Mouse (Mus musculus) spleen, embryonic (tissue): Measurements from ENCODE around the gene Olfr1122.
"Not testable (repeated sequence)": the region's sequence is repeated elsewhere in the genome, so short reads cannot be mapped to it uniquely, and the experiment has no call there.

Experiments used
- CTCF ChIA-PET: fragments of 350-600 bp; sonication (Branson Sonifier 250); formaldehyde crosslinking; loops from one replicate; lab custom pipeline; 2022; lab: Charles Lee

The Olfr1122 gene

DNA sequence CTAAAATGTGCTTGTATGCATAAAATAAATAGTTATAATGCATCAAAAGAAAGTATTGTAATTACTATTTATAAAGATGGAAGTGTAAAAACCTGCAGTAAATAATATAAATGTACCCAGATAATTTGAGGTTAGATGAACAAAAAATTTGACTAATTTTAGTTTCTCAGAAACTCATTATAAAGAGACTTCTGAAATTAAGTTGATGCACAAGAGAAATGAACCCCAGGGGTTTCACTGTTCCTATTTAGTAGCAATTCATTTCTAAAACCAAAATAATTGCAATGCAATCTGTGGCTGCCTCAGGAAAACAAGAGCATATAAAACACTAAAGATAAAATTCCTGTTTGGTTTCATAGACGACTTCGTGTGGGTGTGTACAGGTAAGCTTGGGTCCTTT, at the start of gene Olfr1122:
Olfr1122 (plus strand) TSS at position 301 of the 400 bp plus-strand sequence.
- CTCF ChIA-PET, result no interaction called here

DNA sequence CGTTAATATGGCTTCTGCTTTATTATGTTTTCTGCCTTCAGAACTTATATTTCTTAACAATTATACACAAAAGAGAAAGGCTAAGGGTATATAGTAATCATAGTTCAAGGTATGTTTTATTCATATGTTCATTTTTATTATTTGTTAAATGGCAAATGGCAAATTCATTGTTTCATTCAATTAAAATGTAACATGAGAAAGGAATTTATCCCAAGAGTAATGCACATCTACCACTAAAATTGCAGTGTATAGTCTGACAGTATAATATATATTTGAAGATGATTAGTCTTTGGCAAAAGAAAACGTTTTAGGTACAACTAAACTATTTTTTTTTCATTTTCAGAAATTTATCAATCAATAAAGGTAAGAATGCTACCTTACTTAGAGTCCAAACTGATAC, 31.1 kb upstream of the Olfr1122 start, which contains the start of gene Olfr1120:
Olfr1120 (plus strand) TSS at position 301 of the 400 bp plus-strand sequence.
- CTCF ChIA-PET, result no interaction called here

DNA sequence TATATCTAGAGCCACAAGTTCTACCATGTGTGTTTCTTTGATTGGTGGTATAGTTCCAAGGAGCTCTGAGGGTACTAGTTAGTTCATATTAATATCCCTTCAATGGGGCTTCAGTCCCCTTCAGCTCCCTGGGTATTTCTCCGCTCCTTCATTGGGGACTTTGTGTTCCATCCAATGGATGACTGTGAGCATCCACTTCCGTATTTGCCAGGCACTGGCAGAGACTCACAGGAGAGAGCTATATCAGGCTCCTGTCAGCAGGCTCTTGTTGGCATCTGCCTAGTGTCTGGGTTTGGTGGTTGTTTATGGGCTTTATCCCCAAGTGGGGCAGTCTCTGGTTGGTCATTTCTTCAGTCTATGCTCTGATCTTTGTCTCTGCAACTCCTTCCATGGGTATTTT, 25.5 kb upstream of the Olfr1122 start:
- CTCF ChIA-PET, result not testable (repeated sequence)

DNA sequence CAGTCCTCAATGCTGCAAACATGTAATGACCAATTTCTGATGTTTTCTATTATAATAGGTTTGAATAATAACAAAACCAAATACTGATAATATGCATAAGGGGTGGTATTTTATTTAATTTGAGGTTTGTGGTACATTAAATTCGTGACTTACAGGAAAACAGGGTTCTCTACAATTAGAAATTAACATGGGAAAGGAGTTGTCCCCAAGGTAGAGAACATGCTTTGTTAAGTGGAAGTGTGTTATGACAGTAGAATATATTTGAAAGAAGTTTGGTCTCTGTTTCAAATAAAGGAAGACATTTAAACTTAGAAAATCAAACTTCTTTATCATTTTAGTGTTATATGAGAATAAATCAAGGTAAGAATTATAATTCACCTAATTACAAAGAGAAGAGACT, 16.1 kb upstream of the Olfr1122 start, which contains the start of gene Olfr1121:
Olfr1121 (plus strand) TSS at position 301 of the 400 bp plus-strand sequence.
- CTCF ChIA-PET, result interaction anchor here (0.7 kb wide), 1 partner anchor 159 kb away, joined by 6 read pairs; no protein-coding TSS in a partner anchor

DNA sequence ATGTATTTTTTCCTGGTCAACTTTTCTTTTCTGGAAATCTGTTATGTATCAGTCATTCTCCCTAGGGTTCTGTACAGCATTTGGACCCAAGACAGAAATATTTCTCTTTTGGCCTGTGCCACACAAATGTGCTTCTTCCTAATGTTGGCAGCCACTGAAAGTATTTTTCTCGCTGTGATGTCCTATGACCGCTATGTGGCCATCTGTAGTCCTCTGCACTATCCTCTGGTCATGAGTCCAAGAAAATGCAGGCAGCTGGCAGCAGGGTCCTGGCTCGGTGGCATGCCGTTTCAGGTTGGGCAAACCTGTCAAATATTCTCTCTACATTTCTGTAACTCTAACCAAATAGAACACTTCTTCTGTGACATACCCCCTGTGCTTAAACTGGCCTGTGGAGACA, 13.9 kb upstream of the Olfr1122 start:
- CTCF ChIA-PET, result no interaction called here

DNA sequence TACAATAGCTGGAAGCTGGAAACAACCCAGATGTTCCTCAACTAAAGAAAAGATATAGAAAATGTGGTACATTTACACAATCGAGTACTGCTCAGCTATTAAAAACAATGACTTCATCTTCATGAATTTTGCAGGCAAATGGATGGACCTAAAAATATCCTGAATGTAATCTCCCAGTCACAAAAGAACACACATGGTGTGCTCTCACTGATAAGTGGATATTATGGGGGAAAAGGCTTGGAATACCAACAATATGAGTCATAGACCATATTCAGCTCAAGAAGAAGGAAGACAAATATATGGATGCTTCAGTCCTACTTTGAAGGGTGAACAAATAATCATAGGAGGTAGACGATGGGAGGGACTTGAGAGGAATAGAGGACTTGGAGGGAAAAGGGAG, 1.7 kb upstream of the Olfr1122 start:
- CTCF ChIA-PET, result no interaction called here

DNA sequence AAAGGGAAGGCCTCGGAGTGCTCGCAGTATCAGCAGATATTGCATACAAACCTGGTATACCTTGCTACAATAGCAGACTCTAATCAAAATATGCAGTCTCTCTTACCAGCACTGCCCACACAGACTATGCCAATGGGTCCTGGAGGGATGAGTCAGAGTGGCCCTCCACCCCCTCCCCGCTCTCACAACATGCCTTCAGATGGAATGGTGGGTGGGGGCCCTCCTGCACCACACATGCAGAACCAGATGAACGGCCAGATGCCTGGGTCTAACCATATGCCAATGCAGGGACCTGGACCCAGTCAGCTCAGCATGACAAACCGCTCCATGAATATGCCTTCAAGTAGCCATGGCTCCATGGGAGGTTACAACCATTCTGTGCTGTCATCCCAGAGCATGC, 8.0 kb downstream of the Olfr1122 start:
- CTCF ChIA-PET, result not testable (repeated sequence)

DNA sequence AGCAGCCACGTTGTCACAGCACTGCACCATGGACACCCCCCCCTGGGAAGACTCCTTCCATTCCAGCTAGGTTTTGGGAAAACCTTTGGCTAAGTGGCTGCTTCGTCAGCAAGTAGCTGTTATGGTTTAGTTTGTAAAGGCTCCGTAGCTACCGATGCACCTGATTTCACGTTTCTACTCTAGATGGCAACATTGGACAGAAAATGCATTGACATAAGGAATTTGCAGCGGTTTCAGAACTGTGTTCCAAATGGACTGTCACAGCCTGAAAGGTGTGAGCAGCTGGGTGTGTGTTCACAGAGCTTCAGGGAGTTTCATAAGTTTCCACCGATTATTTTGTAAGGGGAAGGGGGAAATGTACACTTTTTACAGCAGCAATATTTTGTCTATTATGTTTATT, 9.0 kb downstream of the Olfr1122 start:
- CTCF ChIA-PET, result not testable (repeated sequence)

DNA sequence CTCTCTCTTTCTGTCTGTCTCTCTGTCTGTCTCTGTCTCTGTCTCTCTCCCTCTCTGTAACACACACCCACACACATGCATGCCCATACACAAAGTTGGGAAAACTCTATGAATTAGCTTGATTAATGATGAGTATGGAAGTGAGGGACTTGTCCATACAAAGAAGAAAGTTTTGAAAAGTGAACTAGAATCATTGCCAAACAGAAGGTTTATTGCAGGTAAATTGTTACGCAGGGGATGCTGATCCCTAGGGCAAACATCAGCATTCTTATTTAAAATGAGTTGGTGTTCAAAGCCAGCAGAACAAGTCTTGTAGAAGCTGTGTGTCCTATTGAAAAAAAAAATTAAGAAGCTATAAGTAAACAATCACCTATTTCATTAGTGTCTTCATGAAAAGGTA, 30.7 kb downstream of the Olfr1122 start, which contains the start of gene Olfr1123:
Olfr1123 (plus strand) TSS at position 301 of the 400 bp plus-strand sequence.
- CTCF ChIA-PET, result no interaction called here

DNA sequence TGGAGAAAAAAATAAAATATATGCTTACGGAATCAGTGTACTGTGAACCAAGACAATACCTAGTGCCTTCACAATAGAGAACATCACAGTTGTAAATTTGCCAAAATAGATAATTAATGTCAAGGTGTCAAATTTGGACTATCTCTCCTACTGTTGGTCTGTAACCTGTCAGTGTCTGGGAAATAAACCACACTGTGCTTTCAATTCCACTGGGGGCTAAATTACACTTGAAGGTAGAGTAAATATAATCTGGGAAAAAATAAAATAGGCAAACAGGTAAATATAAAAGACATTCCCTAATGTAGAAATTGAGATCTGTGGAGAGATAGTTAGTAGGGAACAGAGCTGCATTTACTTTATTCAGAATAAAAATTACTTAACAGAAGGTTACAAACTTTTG, 44.3 kb downstream of the Olfr1122 start, which contains the start of gene Olfr1124:
Olfr1124 (plus strand) TSS at position 301 of the 400 bp plus-strand sequence.
- CTCF ChIA-PET, result no interaction called here

DNA sequence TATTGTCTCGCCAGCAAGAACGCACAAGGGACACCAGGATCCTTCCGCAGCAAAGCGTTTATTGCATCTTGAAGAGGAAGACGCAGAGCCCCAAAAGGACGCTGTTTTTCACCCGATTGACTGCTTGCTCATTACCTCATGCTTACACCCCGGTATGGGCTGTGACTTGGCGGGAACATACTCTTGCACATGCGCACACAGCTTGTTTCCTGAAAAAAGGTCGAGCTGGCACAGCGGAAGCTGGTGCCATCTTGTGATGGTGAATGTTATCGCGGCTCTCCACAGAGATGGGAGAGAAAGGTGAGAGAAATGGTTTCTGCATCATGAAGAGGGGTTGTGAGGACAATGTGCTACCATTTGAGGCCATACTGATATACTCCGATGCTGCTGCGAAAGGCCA, 52.1 kb downstream of the Olfr1122 start:
- CTCF ChIA-PET, result no interaction called here
